Mouse (Mus musculus): ENCODE measurements around the gene Chchd4. TPM values are rescaled to one million over a fixed set of nuclear protein-coding genes. Genes with fewer than 3 reads are reported as not detected.

Gene Chchd4
- polyA plus RNA-seq, 1 experiment from 2014 or later: 27.3 TPM

DNA sequence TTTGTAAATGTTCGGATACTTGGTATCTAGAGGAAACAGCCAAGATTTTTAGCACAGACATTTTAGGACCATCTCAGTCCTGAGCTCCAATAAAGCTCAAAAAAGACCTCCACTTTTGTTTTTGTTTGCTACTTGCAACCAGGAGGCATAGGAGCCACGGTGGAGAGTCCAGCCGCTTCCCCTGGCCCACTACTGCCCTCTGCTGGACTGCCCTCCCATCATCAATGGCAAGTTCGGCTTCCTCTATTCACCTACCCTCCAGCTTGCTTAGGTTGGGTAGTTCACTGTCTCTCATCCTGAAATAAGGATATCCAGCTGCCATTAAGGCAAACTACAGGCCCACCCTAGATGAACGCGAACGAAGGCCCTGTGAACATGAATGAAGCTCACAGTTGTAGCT is 36.0 kb upstream of the Chchd4 start:
- Histone ChIP-seq H3K27ac (replicated peaks; ENCODE audit: low read depth, low read length) (no peak overlapping the region), H3K9me3 (ENCODE audit: control insufficient read depth, low read length) (no peaks in the 10 kb centered on the region), H3K4me3 (ENCODE audit: low read depth, low read length) (no peak overlapping the region), H3K27me3 (ENCODE audit: control insufficient read depth, insufficient read depth, low read length) (no peaks in the 10 kb centered on the region), H3K4me1 (ENCODE audit: control insufficient read depth, insufficient read depth, low read length) (no peaks in the 10 kb centered on the region), H3K9ac (ENCODE audit: low read length) (no peak overlapping the region), H3K36me3 (ENCODE audit: control insufficient read depth, insufficient read depth, low read length) (peaks cover 10% of the 10 kb centered on the region), H3K4me2 (ENCODE audit: low read depth, severe bottlenecking) (no peak overlapping the region)
- DNase-seq (ENCODE audit: low spot score): peak; percentile 83
- WGBS: 43% methylated on average over 7 of the region's 7 CpGs
- no peak for ATAC-seq (ENCODE audit: insufficient number of reproducible peaks, low FRiP score, low TSS enrichment, low read depth)

DNA sequence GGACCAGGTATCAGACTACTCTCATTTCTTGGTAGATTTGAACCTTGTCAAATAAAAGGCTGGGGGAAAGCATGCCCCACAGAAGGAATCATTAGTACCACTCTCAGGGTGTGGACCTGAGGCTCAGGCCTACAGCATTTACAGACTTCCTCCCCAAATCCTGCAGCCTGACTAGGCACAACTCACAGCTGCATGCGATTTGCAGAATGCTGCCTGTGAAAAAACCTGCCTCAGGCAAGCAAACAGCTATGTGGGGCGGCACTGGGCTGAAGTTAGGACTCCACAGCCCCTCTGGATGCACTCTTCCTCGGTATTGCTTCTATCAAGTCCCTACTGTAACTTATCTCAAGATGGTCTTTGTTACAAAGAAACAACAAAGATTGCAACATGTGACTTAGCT is 34.7 kb upstream of the Chchd4 start:
- DNase-seq (ENCODE audit: low spot score) (no peak), ATAC-seq (ENCODE audit: insufficient number of reproducible peaks, low FRiP score, low TSS enrichment, low read depth) (no peak)
- Histone ChIP-seq H3K4me2 (ENCODE audit: low read depth, severe bottlenecking) (no peak overlapping the region), H3K36me3 (ENCODE audit: control insufficient read depth, insufficient read depth, low read length) (peaks cover 16% of the 10 kb centered on the region), H3K9ac (ENCODE audit: low read length) (no peak overlapping the region), H3K9me3 (ENCODE audit: control insufficient read depth, low read length) (no peaks in the 10 kb centered on the region), H3K4me1 (ENCODE audit: control insufficient read depth, insufficient read depth, low read length) (no peaks in the 10 kb centered on the region), H3K27me3 (ENCODE audit: control insufficient read depth, insufficient read depth, low read length) (no peaks in the 10 kb centered on the region), H3K27ac (replicated peaks; ENCODE audit: low read depth, low read length) (no peak overlapping the region), H3K4me3 (ENCODE audit: low read depth, low read length) (no peak overlapping the region)
- WGBS: 63% methylated on average over 3 of the region's 3 CpGs

DNA sequence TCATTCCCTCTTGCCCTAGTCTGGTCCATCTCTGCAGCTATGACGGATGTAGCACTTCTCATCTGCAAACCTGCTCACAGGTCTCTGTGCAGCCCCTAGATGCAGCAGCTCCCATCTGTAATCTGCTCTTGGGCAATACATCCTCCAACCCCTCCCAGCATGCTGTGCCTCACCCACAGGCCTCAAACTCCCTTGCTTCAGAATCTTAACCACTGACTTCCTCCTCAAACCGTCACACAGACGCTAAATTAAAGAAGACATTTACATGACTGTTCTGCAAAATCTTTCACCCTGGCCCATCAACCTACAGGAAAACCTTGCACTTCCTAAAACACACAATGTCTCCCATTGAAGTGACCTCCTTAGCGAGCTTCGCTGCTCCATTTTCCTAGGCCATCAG is 32.7 kb upstream of the Chchd4 start:
- H3K9ac ChIP-seq (ENCODE audit: low read length): no peak overlapping the region
- H3K4me2 ChIP-seq (ENCODE audit: low read depth, severe bottlenecking): no peak overlapping the region
- peaks cover 17% of the 10 kb centered on the region for H3K36me3 ChIP-seq (ENCODE audit: control insufficient read depth, insufficient read depth, low read length)
- no peaks in the 10 kb centered on the region for H3K4me1 ChIP-seq (ENCODE audit: control insufficient read depth, insufficient read depth, low read length)
- ATAC-seq (ENCODE audit: insufficient number of reproducible peaks, low FRiP score, low TSS enrichment, low read depth) (no peak), DNase-seq (ENCODE audit: low spot score) (no peak)
- no peak overlapping the region for H3K4me3 ChIP-seq (ENCODE audit: low read depth, low read length)
- no peaks in the 10 kb centered on the region for H3K27me3 ChIP-seq (ENCODE audit: control insufficient read depth, insufficient read depth, low read length)
- H3K9me3 ChIP-seq (ENCODE audit: control insufficient read depth, low read length): no peaks in the 10 kb centered on the region
- WGBS: 90% methylated on average over 5 of the region's 5 CpGs
- no peak overlapping the region for H3K27ac ChIP-seq (replicated peaks; ENCODE audit: low read depth, low read length)

DNA sequence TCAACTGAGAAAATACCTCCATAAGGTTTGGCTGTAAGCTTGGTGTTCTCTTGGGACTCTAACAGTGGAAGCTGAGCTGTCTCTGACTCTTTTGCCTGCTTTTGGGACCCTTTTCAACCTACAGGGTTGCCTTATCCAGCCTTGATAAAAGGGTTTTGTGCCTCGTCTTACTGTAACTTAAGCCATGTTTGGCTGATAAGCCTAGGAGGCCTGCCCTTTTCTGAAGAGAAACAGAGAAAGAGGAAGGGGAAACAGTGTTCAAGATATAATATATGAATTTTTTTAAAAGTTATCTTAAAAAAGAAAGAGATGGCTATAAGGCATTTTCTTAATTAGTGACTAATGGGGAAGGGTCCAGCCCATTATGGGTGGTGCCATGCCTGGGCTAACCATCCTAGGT is 30.0 kb upstream of the Chchd4 start:
- H3K4me3 ChIP-seq (ENCODE audit: low read depth, low read length): no peak overlapping the region
- H3K9me3 ChIP-seq (ENCODE audit: control insufficient read depth, low read length): no peaks in the 10 kb centered on the region
- 91% methylated on average over 1 of the region's 1 CpGs for WGBS
- DNase-seq (ENCODE audit: low spot score) (no peak), ATAC-seq (ENCODE audit: insufficient number of reproducible peaks, low FRiP score, low TSS enrichment, low read depth) (no peak)
- H3K27me3 ChIP-seq (ENCODE audit: control insufficient read depth, insufficient read depth, low read length): no peaks in the 10 kb centered on the region
- no peak overlapping the region for H3K4me2 ChIP-seq (ENCODE audit: low read depth, severe bottlenecking)
- no peaks in the 10 kb centered on the region for H3K4me1 ChIP-seq (ENCODE audit: control insufficient read depth, insufficient read depth, low read length)
- H3K27ac ChIP-seq (replicated peaks; ENCODE audit: low read depth, low read length): no peak overlapping the region
- H3K36me3 ChIP-seq (ENCODE audit: control insufficient read depth, insufficient read depth, low read length): peaks cover 21% of the 10 kb centered on the region
- H3K9ac ChIP-seq (ENCODE audit: low read length): no peak overlapping the region

DNA sequence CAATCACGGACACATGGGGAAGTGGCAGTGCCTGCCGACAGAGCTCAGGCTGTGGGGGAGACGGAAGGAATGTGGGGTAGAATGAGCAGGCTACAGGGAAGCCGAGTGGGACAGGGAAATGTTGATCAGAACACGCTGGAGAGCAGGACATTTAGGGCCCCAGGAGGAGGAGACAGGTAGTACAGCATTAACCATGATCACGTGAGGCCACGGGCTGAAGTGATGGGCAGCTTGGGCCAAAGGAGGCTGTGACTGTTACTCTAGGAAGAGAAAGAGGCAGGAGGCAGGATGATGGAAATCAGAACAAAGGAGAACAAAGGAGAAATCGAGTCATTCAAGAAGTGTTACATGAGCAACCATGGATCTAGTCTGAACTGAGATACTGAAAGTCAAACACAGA is 21.2 kb upstream of the Chchd4 start:
- WGBS: 89% methylated on average over 8 of the region's 8 CpGs

DNA sequence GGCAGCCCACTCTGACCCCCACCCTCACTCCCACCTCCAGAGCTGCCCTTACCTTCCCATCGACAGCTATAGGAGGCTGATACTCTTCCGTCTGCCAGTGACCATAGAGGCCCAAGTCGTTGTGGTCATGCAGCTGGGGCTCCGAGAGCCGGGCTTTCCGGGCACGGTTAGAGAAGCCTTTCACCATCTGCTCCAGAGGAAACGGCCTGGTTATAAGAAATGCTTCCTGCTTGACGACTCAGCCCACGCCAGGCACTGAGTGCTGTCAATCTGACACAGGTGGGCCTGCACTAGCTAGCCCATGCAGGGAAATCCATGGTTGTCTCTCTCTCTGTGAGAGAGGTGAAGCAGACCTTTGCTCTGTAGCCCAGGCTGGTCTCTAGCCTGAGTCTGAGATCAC is 19.7 kb upstream of the Chchd4 start:
- no peak overlapping the region for H3K27ac ChIP-seq (replicated peaks; ENCODE audit: low read depth, low read length)
- DNase-seq (ENCODE audit: low spot score) (no peak), ATAC-seq (ENCODE audit: insufficient number of reproducible peaks, low FRiP score, low TSS enrichment, low read depth) (no peak)
- no peaks in the 10 kb centered on the region for H3K9me3 ChIP-seq (ENCODE audit: control insufficient read depth, low read length)
- no peak overlapping the region for H3K4me3 ChIP-seq (ENCODE audit: low read depth, low read length)
- H3K27me3 ChIP-seq (ENCODE audit: control insufficient read depth, insufficient read depth, low read length): no peaks in the 10 kb centered on the region
- no peak overlapping the region for H3K4me2 ChIP-seq (ENCODE audit: low read depth, severe bottlenecking)
- 90% methylated on average over 10 of the region's 10 CpGs for WGBS
- peaks cover 9% of the 10 kb centered on the region; the same call in 1 of the 2 replicates for H3K36me3 ChIP-seq (ENCODE audit: control insufficient read depth, insufficient read depth, low read length)
- no peaks in the 10 kb centered on the region for H3K4me1 ChIP-seq (ENCODE audit: control insufficient read depth, insufficient read depth, low read length)
- no peak overlapping the region for H3K9ac ChIP-seq (ENCODE audit: low read length)

More for the DNA sequence above, 21.2 kb upstream of the Chchd4 start:
- Histone ChIP-seq H3K9ac (ENCODE audit: low read length) (no peak overlapping the region), H3K4me1 (ENCODE audit: control insufficient read depth, insufficient read depth, low read length) (no peaks in the 10 kb centered on the region), H3K4me3 (ENCODE audit: low read depth, low read length) (no peak overlapping the region), H3K4me2 (ENCODE audit: low read depth, severe bottlenecking) (no peak overlapping the region), H3K9me3 (ENCODE audit: control insufficient read depth, low read length) (no peaks in the 10 kb centered on the region), H3K36me3 (ENCODE audit: control insufficient read depth, insufficient read depth, low read length) (peaks cover 11% of the 10 kb centered on the region; the same call in 1 of the 2 replicates), H3K27me3 (ENCODE audit: control insufficient read depth, insufficient read depth, low read length) (no peaks in the 10 kb centered on the region), H3K27ac (replicated peaks; ENCODE audit: low read depth, low read length) (no peak overlapping the region)
- ATAC-seq (ENCODE audit: insufficient number of reproducible peaks, low FRiP score, low TSS enrichment, low read depth) (no peak), DNase-seq (ENCODE audit: low spot score) (no peak)

DNA sequence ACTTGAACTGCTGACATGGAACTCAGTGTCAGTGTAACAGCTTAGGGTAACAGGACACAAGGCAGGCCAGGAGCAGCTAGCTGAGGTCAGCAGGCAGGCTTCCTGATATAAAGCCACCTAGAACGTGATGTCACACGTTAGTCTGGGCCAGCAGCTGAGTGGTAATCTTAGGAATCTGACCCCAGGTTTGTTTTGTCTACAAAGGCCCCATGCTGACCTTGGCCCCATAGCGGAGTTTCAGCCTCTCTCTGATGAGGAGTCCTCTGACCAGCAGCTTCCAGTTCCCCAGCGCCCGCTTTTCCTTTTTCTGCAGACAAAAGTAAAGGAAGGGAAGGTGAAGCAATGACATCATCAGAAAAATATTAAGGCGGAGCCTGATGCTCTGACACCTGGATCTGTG is 17.7 kb upstream of the Chchd4 start:
- ATAC-seq (ENCODE audit: insufficient number of reproducible peaks, low FRiP score, low TSS enrichment, low read depth) (no peak), DNase-seq (ENCODE audit: low spot score) (no peak)
- H3K36me3 ChIP-seq (ENCODE audit: control insufficient read depth, insufficient read depth, low read length): peaks cover 13% of the 10 kb centered on the region; the same call in 1 of the 2 replicates
- 83% methylated on average over 6 of the region's 6 CpGs for WGBS
- no peaks in the 10 kb centered on the region for H3K4me1 ChIP-seq (ENCODE audit: control insufficient read depth, insufficient read depth, low read length)
- H3K9ac ChIP-seq (ENCODE audit: low read length): no peak overlapping the region
- no peak overlapping the region for H3K27ac ChIP-seq (replicated peaks; ENCODE audit: low read depth, low read length)
- no peak overlapping the region for H3K4me2 ChIP-seq (ENCODE audit: low read depth, severe bottlenecking)
- H3K4me3 ChIP-seq (ENCODE audit: low read depth, low read length): no peak overlapping the region
- H3K27me3 ChIP-seq (ENCODE audit: control insufficient read depth, insufficient read depth, low read length): no peaks in the 10 kb centered on the region
- no peaks in the 10 kb centered on the region for H3K9me3 ChIP-seq (ENCODE audit: control insufficient read depth, low read length)

DNA sequence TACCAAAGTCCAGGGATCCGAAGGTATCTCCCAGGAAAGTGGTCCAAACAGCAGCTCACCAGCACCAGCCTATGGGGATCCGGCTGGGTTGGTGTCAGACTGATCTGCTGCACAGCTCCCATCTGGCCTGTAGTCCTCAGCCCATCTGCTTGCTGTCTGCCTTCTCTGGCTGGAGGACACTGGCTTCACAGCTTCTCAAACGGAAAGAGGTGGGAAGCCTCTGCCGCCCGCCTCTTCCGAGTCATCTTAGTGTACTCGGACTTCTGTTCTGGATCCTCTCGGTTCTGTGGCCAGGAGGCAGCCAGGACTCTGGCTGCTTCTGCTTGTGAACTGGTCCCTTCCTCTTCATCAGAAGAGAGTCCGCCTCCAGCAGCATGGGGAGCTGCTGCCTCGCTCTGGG is 16.5 kb upstream of the Chchd4 start:
- DNase-seq (ENCODE audit: low spot score) (no peak), ATAC-seq (ENCODE audit: insufficient number of reproducible peaks, low FRiP score, low TSS enrichment, low read depth) (no peak)
- Histone ChIP-seq H3K4me1 (ENCODE audit: control insufficient read depth, insufficient read depth, low read length) (no peaks in the 10 kb centered on the region), H3K9ac (ENCODE audit: low read length) (no peak overlapping the region), H3K27ac (replicated peaks; ENCODE audit: low read depth, low read length) (no peak overlapping the region), H3K27me3 (ENCODE audit: control insufficient read depth, insufficient read depth, low read length) (no peaks in the 10 kb centered on the region), H3K4me2 (ENCODE audit: low read depth, severe bottlenecking) (no peak overlapping the region), H3K9me3 (ENCODE audit: control insufficient read depth, low read length) (no peaks in the 10 kb centered on the region), H3K36me3 (ENCODE audit: control insufficient read depth, insufficient read depth, low read length) (peaks cover 16% of the 10 kb centered on the region; the same call in 1 of the 2 replicates), H3K4me3 (ENCODE audit: low read depth, low read length) (no peak overlapping the region)
- WGBS: 85% methylated on average over 10 of the region's 10 CpGs

DNA sequence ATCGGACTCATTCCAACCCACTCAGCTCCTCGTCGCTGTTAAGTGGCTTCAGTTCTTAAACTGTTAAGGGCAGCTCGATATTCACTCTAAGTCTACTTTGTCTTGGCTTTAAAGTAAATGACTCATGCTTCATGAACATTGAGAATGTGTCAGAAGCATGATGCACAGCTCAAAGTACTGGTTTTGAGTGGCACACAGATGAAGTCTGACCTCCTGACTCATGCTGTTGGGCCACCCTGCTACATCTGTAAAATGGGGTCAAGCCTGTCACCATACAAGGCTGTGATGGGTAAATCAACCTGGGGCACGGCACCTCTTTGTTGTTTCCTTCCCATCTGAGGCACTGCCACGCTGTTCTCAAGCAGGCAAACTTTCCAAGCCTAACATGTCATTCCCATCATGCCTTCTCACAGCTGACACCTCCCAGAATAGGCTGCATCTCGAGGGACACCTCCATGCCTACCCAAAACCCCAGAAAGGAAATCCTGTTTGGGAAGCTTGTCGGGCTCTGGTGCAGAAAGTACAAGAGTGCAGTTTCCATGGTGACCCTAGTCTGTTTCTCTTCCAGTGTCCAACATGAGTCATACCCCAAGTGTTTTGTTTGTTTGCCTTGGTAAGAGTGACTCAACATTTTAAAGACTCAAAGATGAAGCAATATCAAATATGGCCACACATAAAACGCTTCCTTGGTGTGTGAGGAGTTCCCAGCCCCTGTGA is 15.3 kb upstream of the Chchd4 start:
- H3K9ac ChIP-seq (ENCODE audit: low read length): no peak overlapping the region
- no peaks in the 10 kb centered on the region for H3K9me3 ChIP-seq (ENCODE audit: control insufficient read depth, low read length)
- no peak for ATAC-seq (ENCODE audit: insufficient number of reproducible peaks, low FRiP score, low TSS enrichment, low read depth)
- no peak overlapping the region for H3K27ac ChIP-seq (replicated peaks; ENCODE audit: low read depth, low read length)
- no peaks in the 10 kb centered on the region for H3K4me1 ChIP-seq (ENCODE audit: control insufficient read depth, insufficient read depth, low read length)
- H3K4me3 ChIP-seq (ENCODE audit: low read depth, low read length): no peak overlapping the region
- DNase-seq (ENCODE audit: low spot score): no peak
- H3K36me3 ChIP-seq (ENCODE audit: control insufficient read depth, insufficient read depth, low read length): peaks cover 18% of the 10 kb centered on the region
- WGBS: 90% methylated on average over 9 of the region's 9 CpGs
- no peak overlapping the region for H3K4me2 ChIP-seq (ENCODE audit: low read depth, severe bottlenecking)
- H3K27me3 ChIP-seq (ENCODE audit: control insufficient read depth, insufficient read depth, low read length): no peaks in the 10 kb centered on the region
